Mouse (Mus musculus): ENCODE results near the gene Tmem9b. TPM values are rescaled to one million over a fixed set of nuclear protein-coding genes. Genes with fewer than 3 reads are reported as not detected.

Gene Tmem9b
- polyA plus RNA-seq, 1 experiment from 2014 or later: 58.9 TPM

DNA sequence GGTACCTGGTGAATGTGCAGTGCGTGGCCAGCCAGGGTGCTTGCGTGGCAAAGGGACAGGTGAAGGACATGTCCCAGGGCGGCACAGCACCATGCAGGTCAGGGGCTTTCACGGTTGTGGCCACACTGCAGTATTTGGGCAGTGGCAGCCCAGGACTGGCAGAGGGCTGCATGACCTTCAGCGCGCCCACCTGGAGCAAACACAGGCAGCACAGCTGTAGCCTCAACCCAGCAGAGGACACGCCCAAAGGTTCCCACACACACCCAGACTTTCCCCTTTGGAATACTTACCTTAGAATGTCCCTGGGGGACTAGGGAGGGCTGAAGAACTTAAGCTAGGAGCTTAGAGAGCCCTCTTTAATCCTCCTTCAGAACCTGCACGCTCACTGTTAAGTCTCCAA is 29.6 kb downstream of the Tmem9b start:
- no peak overlapping the region for H3K4me3 ChIP-seq (ENCODE audit: low read depth, low read length)
- 92% methylated on average over 8 of the region's 8 CpGs for WGBS (ENCODE audit: insufficient replicate concordance)
- no peak overlapping the region for H3K4me2 ChIP-seq
- ATAC-seq (replicated peaks; ENCODE audit: insufficient number of reproducible peaks, low FRiP score, low TSS enrichment): no peak
- H3K9ac ChIP-seq (ENCODE audit: low read depth, low read length): no peak overlapping the region
- H3K36me3 ChIP-seq (ENCODE audit: control insufficient read depth, insufficient read depth, low read length): no peaks in the 10 kb centered on the region
- no peak overlapping the region for H3K27ac ChIP-seq (ENCODE audit: low read depth, low read length)
- H3K4me1 ChIP-seq (ENCODE audit: control insufficient read depth, insufficient read depth, low read length): no peaks in the 10 kb centered on the region
- H3K27me3 ChIP-seq (ENCODE audit: control insufficient read depth, insufficient read depth, low read length): no peaks in the 10 kb centered on the region
- H3K9me3 ChIP-seq (replicated peaks; ENCODE audit: control insufficient read depth, low read length): 0 out of 2 replicates have a peak, but pooled peaks cover 2% of the 10 kb centered on the region

DNA sequence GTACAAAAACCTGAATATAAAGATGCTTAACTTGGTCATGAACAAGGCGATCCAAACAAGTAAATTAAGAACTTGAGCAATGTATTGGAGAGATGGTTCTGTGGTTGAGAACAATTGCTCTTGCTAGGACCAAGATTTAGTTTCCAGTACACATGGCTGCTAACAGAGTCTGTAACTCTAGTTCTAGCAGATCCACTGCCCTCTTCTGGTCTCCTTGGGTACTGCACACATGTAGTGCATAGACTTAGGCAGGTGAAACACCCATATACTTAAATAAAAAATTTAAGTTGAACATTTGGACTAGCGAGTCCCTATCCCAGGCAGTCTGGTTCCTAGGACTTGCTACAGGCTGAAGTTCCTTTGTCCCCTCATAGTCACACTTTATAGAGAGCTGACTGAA is 30.1 kb downstream of the Tmem9b start:
- Histone ChIP-seq H3K4me2 (no peak overlapping the region), H3K9me3 (replicated peaks; ENCODE audit: control insufficient read depth, low read length) (0 out of 2 replicates have a peak, but pooled peaks cover 2% of the 10 kb centered on the region), H3K4me3 (ENCODE audit: low read depth, low read length) (no peak overlapping the region), H3K27me3 (ENCODE audit: control insufficient read depth, insufficient read depth, low read length) (no peaks in the 10 kb centered on the region), H3K4me1 (ENCODE audit: control insufficient read depth, insufficient read depth, low read length) (no peaks in the 10 kb centered on the region), H3K9ac (ENCODE audit: low read depth, low read length) (no peak overlapping the region), H3K36me3 (ENCODE audit: control insufficient read depth, insufficient read depth, low read length) (no peaks in the 10 kb centered on the region), H3K27ac (ENCODE audit: low read depth, low read length) (no peak overlapping the region)
- ATAC-seq (replicated peaks; ENCODE audit: insufficient number of reproducible peaks, low FRiP score, low TSS enrichment): no peak
- WGBS (ENCODE audit: insufficient replicate concordance): 91% methylated on average over 2 of the region's 2 CpGs

DNA sequence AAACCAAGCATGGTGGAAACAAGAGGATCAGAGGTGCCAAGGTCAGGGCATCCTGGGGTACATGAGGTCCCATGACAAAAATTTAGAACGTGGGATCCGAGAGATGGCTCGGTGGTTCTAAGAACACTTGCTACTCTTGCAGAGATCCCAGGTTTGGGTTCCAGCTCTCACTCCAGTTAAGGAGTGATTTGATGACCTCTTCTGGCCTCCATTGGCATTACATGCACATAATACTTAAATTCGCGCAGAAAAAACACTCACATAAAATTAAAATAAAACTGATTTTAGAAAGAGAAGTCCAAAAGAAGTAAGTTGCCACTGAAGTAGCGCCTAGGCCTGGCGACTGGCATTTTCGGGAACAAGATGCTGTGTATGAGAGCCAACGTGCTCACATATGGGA is 33.4 kb downstream of the Tmem9b start:
- H3K27ac ChIP-seq (ENCODE audit: low read depth, low read length): no peak overlapping the region
- no peak overlapping the region for H3K4me3 ChIP-seq (ENCODE audit: low read depth, low read length)
- H3K9ac ChIP-seq (ENCODE audit: low read depth, low read length): no peak overlapping the region
- no peak for ATAC-seq (replicated peaks; ENCODE audit: insufficient number of reproducible peaks, low FRiP score, low TSS enrichment)
- no peaks in the 10 kb centered on the region for H3K36me3 ChIP-seq (ENCODE audit: control insufficient read depth, insufficient read depth, low read length)
- no peaks in the 10 kb centered on the region for H3K4me1 ChIP-seq (ENCODE audit: control insufficient read depth, insufficient read depth, low read length)
- H3K4me2 ChIP-seq: no peak overlapping the region
- H3K9me3 ChIP-seq (replicated peaks; ENCODE audit: control insufficient read depth, low read length): 0 out of 2 replicates have a peak, but pooled peaks cover 2% of the 10 kb centered on the region
- no peaks in the 10 kb centered on the region for H3K27me3 ChIP-seq (ENCODE audit: control insufficient read depth, insufficient read depth, low read length)
- WGBS (ENCODE audit: insufficient replicate concordance): 59% methylated on average over 9 of the region's 9 CpGs

DNA sequence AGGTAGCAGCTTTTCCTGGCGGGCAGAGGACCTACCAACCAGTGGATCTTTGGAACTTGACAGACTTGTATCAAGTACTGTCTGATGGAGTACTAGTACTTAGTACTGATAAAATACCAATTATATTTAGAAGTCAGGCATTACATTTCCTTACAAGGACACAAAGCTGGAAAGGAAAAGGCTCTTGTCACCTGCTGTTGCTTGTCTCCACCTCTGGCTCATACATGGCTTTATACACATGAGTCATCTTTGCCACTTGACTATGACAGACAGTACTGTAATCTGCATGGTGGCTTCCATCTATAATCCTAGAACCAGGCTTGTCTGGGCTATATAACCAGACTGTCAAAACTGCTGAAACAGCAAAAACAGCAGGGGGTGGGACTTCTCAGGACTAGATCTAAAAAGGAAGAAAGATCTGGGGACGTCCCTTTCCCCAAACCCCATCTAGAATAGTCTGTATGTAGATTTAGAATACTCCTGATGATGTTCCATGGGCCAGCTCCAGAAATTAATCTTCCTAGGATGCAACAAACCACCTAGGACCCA is 39.2 kb downstream of the Tmem9b start:
- H3K27ac ChIP-seq (ENCODE audit: low read depth, low read length): no peak overlapping the region
- no peak overlapping the region for H3K4me3 ChIP-seq (ENCODE audit: low read depth, low read length)
- no peaks in the 10 kb centered on the region for H3K27me3 ChIP-seq (ENCODE audit: control insufficient read depth, insufficient read depth, low read length)
- no peaks in the 10 kb centered on the region for H3K9me3 ChIP-seq (replicated peaks; ENCODE audit: control insufficient read depth, low read length)
- H3K4me1 ChIP-seq (ENCODE audit: control insufficient read depth, insufficient read depth, low read length): peaks cover 11% of the 10 kb centered on the region
- ATAC-seq (replicated peaks; ENCODE audit: insufficient number of reproducible peaks, low FRiP score, low TSS enrichment): no peak
- 77% methylated on average over 2 of the region's 2 CpGs for WGBS (ENCODE audit: insufficient replicate concordance)
- H3K9ac ChIP-seq (ENCODE audit: low read depth, low read length): no peak overlapping the region
- H3K4me2 ChIP-seq: no peak overlapping the region
- H3K36me3 ChIP-seq (ENCODE audit: control insufficient read depth, insufficient read depth, low read length): no peaks in the 10 kb centered on the region; the same call in 1 of the 2 replicates

DNA sequence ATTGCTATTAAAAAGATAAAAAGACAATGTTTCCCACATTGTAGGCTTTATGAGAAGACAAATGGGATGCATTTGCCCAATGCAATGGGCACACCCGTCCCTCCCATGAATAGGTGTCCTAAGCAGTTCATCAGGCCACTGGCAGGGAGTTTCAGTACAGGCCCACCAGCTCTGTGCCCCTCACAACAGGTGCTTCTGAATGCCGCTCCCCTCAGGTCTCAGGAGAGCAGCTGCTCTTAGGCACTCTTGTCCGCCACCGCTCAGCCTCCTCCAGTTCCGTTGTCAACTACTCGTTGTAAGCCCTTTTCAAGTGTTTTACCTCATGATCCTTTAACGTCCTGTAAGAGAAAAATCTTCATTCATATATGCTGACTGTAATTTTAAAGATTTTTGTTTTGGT is 40.5 kb downstream of the Tmem9b start:
- no peak for ATAC-seq (replicated peaks; ENCODE audit: insufficient number of reproducible peaks, low FRiP score, low TSS enrichment)
- H3K9me3 ChIP-seq (replicated peaks; ENCODE audit: control insufficient read depth, low read length): no peaks in the 10 kb centered on the region
- no peaks in the 10 kb centered on the region; the same call in 1 of the 2 replicates for H3K36me3 ChIP-seq (ENCODE audit: control insufficient read depth, insufficient read depth, low read length)
- no peak overlapping the region for H3K4me2 ChIP-seq
- peaks cover 18% of the 10 kb centered on the region for H3K4me1 ChIP-seq (ENCODE audit: control insufficient read depth, insufficient read depth, low read length)
- no peak overlapping the region for H3K27ac ChIP-seq (ENCODE audit: low read depth, low read length)
- H3K27me3 ChIP-seq (ENCODE audit: control insufficient read depth, insufficient read depth, low read length): no peaks in the 10 kb centered on the region
- 87% methylated on average over 7 of the region's 7 CpGs for WGBS (ENCODE audit: insufficient replicate concordance)
- H3K4me3 ChIP-seq (ENCODE audit: low read depth, low read length): no peak overlapping the region
- H3K9ac ChIP-seq (ENCODE audit: low read depth, low read length): no peak overlapping the region

DNA sequence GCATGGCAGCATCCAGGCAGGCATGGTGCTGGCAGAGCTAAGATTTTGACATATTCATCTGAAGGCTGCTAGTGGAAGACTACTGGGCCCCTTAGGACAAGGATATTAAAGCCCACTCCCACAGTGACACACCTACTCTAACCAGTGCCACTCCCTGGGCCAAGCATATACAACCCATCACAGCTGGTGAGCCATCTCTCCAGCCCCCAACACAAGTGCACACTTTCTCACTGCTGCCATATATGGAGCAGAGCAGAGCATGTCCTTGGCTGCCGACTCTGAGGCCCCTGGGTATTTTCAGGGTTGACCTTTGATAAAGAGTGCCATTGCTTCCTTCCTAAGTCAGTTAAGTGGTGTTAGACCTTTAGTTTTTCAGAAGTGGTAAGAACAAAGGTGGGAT is 42.6 kb downstream of the Tmem9b start:
- Histone ChIP-seq H3K27me3 (ENCODE audit: control insufficient read depth, insufficient read depth, low read length) (no peaks in the 10 kb centered on the region), H3K27ac (ENCODE audit: low read depth, low read length) (no peak overlapping the region), H3K9me3 (replicated peaks; ENCODE audit: control insufficient read depth, low read length) (no peaks in the 10 kb centered on the region), H3K4me1 (ENCODE audit: control insufficient read depth, insufficient read depth, low read length) (peaks cover 18% of the 10 kb centered on the region), H3K4me3 (ENCODE audit: low read depth, low read length) (no peak overlapping the region), H3K9ac (ENCODE audit: low read depth, low read length) (no peak overlapping the region), H3K36me3 (ENCODE audit: control insufficient read depth, insufficient read depth, low read length) (no peaks in the 10 kb centered on the region; the same call in 1 of the 2 replicates), H3K4me2 (no peak overlapping the region)
- 7% methylated on average over 1 of the region's 1 CpGs for WGBS (ENCODE audit: insufficient replicate concordance)
- ATAC-seq (replicated peaks; ENCODE audit: insufficient number of reproducible peaks, low FRiP score, low TSS enrichment): no peak

DNA sequence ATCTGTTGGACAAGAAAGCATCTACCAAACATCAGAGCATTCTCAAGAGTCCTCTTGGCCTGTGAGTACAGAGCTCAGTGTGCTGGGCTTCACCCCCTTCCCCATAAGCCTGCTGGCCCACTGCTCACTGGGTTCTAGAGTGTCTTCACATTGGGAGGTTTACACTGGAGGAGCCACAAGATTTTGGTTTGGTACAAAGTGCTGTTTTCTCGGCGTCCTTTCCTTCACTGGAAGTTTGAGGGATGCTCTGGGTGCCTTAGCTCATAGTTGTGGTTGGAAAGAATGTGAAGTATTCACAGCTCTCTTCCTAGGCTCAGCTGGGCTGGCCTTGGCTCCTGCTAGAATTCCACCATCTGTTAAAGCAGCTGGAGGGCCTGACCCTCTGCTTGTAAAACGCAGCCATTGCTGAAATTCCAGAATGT is 43.7 kb downstream of the Tmem9b start:
- 11% methylated on average over 3 of the region's 3 CpGs for WGBS (ENCODE audit: insufficient replicate concordance)
- H3K4me1 ChIP-seq (ENCODE audit: control insufficient read depth, insufficient read depth, low read length): peaks cover 18% of the 10 kb centered on the region
- no peaks in the 10 kb centered on the region for H3K9me3 ChIP-seq (replicated peaks; ENCODE audit: control insufficient read depth, low read length)
- ATAC-seq (replicated peaks; ENCODE audit: insufficient number of reproducible peaks, low FRiP score, low TSS enrichment): no peak; the same call in 1 of the 2 replicates
- peak overlapping the region; percentile 80 for H3K27ac ChIP-seq (ENCODE audit: low read depth, low read length)
- H3K4me3 ChIP-seq (ENCODE audit: low read depth, low read length): no peak overlapping the region
- H3K4me2 ChIP-seq: 0 out of 2 replicates have a peak overlapping the region, but pooled peaks have one; percentile 9
- no peak overlapping the region for H3K9ac ChIP-seq (ENCODE audit: low read depth, low read length)
- no peaks in the 10 kb centered on the region; the same call in 1 of the 2 replicates for H3K36me3 ChIP-seq (ENCODE audit: control insufficient read depth, insufficient read depth, low read length)
- no peaks in the 10 kb centered on the region for H3K27me3 ChIP-seq (ENCODE audit: control insufficient read depth, insufficient read depth, low read length)

DNA sequence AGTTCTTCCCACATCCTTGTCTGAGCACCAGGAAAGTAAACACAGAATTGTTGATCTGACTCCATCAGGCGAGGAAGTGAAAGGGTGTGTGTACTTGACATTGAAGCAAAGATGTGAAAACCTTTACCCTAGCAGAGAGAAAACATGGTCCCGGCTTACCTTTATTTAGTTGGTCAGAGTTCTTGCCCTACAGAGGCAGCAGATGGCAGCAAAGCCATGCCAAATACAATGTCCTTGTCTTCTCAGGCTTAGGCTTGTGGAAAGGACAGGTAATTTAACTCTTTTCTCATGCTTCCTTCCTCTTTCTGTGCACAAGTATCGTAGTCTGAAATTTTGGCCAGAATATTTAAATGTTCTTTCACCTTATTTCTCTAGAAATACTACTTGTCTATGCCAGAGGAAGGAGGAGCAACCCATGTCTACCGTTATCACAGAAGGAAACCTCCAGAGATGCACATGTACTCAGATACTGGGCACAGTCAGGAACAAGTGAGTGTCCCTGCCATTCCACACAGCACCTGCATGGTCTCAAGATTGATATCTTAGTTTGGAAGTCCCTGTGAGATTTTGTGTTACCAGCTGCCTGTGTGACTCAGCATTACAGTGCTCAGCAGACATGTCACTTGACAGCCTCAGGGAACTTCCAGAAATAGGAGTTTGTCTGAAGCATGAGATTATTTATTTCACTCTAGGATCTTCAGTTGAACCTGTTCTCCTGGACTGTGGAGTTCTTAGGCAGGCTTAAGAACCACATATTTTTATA is 45.5 kb downstream of the Tmem9b start:
- Histone ChIP-seq H3K27me3 (ENCODE audit: control insufficient read depth, insufficient read depth, low read length) (no peaks in the 10 kb centered on the region), H3K27ac (ENCODE audit: low read depth, low read length) (no peak overlapping the region), H3K4me3 (ENCODE audit: low read depth, low read length) (no peak overlapping the region), H3K4me1 (ENCODE audit: control insufficient read depth, insufficient read depth, low read length) (peaks cover 18% of the 10 kb centered on the region), H3K4me2 (no peak overlapping the region), H3K36me3 (ENCODE audit: control insufficient read depth, insufficient read depth, low read length) (no peaks in the 10 kb centered on the region; the same call in 1 of the 2 replicates), H3K9me3 (replicated peaks; ENCODE audit: control insufficient read depth, low read length) (no peaks in the 10 kb centered on the region), H3K9ac (ENCODE audit: low read depth, low read length) (no peak overlapping the region)
- no peak for ATAC-seq (replicated peaks; ENCODE audit: insufficient number of reproducible peaks, low FRiP score, low TSS enrichment)
- 42% methylated on average over 4 of the region's 4 CpGs for WGBS (ENCODE audit: insufficient replicate concordance)

Measured in heart, embryonic 11.5 days (tissue).